Mouse (Mus musculus) ES-Bruce4 (cell line): Measurements from ENCODE around the gene Gm12355. TPM values are rescaled to one million over a fixed set of nuclear protein-coding genes. Genes with fewer than 3 reads are reported as not detected.

Experiments used
- H3K27ac ChIP-seq: 2 replicates; pipeline ENCODE4 v1.5.1; 2012; ENCODE audit warnings: low read length, inconsistent platforms; ENCODE audit not compliant: insufficient read depth
- H3K27me3 ChIP-seq: 2 replicates; pipeline ENCODE4 v1.6.1; 2012; ENCODE audit warnings: mild to moderate bottlenecking, low read length, inconsistent platforms; ENCODE audit not compliant: control insufficient read depth, poor library complexity, insufficient read depth, severe bottlenecking
- H3K36me3 ChIP-seq: 2 replicates; pipeline ENCODE4 v1.6.1; 2012; ENCODE audit warnings: inconsistent platforms, mild to moderate bottlenecking, low read length, moderate library complexity; ENCODE audit not compliant: control insufficient read depth, poor library complexity, insufficient read depth, severe bottlenecking
- H3K4me1 ChIP-seq: one replicate; pipeline ENCODE4 v1.8.1; 2011; ENCODE audit warnings: low read length; ENCODE audit not compliant: control insufficient read depth, insufficient read depth
- H3K4me3 ChIP-seq: 2 replicates; pipeline ENCODE4 v1.5.1; 2011; ENCODE audit warnings: low read depth, mild to moderate bottlenecking, low read length
- H3K9ac ChIP-seq: 2 replicates; pipeline ENCODE4 v1.6.1; 2012; ENCODE audit warnings: low read depth, mild to moderate bottlenecking, inconsistent platforms; ENCODE audit not compliant: poor library complexity, severe bottlenecking
- H3K9me3 ChIP-seq: replicated peaks from 2 replicates; pipeline ENCODE4 v1.6.1; 2012; ENCODE audit warnings: mild to moderate bottlenecking, low read length, inconsistent platforms; ENCODE audit not compliant: control insufficient read depth, poor library complexity, insufficient read depth, severe bottlenecking
- CTCF ChIP-seq: IDR thresholded peaks from one replicate; pipeline ENCODE4 v1.8.1; 2011; ENCODE audit warnings: low read depth, low read length
- EP300 ChIP-seq: IDR thresholded peaks from 2 replicates; pipeline ENCODE4 v1.6.1; 2011; ENCODE audit warnings: low read depth, low read length; ENCODE audit not compliant: insufficient read depth
- POLR2A ChIP-seq: IDR thresholded peaks from one replicate; pipeline ENCODE4 v1.8.1; 2011; ENCODE audit warnings: low read length; ENCODE audit not compliant: insufficient read depth
- polyA plus RNA-seq: library from polyadenylated mRNA; stranded (reverse); fragments of >200 nt; gene quantifications from 2 replicates; pipeline ENCODE4 v1.2.4, GENCODE M21; 2011; ENCODE audit warnings: low read depth; ENCODE audit not compliant: missing spikeins, insufficient read depth, insufficient read length

Gm12355 gene
- polyA plus RNA-seq, 1 experiment, result 53.5 TPM

DNA sequence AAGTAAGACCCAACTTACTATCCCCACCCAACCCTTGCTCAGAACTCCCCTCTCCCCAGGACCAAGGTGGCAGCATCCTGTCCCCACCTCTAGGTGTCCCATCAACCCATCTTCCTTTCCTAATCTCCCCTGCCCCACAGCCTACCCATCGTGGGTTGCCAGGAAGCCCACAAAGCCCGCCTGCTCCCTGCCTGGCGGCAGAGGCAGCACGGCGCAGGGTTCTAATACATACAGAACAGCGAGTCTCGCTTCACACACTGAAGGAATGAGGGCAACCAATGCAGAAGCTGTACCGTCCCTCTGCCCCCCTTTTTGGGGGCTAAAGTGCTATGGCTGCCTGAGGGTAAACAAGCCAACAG is 43.5 kb downstream of the Gm12355 start:
- H3K27me3 ChIP-seq, result no peaks in the 10 kb centered on the region
- TF ChIP-seq CTCF (no peak), POLR2A (no peak), EP300 (no peak)
- H3K36me3 ChIP-seq, result peaks cover 9% of the 10 kb centered on the region
- no peak overlapping the region; the same call in 1 of the 2 replicates for H3K9ac ChIP-seq
- peaks cover 8% of the 10 kb centered on the region for H3K4me1 ChIP-seq
- no peaks in the 10 kb centered on the region for H3K9me3 ChIP-seq
- peak overlapping the region; percentile 59 for H3K27ac ChIP-seq
- H3K4me3 ChIP-seq, result no peak overlapping the region

DNA sequence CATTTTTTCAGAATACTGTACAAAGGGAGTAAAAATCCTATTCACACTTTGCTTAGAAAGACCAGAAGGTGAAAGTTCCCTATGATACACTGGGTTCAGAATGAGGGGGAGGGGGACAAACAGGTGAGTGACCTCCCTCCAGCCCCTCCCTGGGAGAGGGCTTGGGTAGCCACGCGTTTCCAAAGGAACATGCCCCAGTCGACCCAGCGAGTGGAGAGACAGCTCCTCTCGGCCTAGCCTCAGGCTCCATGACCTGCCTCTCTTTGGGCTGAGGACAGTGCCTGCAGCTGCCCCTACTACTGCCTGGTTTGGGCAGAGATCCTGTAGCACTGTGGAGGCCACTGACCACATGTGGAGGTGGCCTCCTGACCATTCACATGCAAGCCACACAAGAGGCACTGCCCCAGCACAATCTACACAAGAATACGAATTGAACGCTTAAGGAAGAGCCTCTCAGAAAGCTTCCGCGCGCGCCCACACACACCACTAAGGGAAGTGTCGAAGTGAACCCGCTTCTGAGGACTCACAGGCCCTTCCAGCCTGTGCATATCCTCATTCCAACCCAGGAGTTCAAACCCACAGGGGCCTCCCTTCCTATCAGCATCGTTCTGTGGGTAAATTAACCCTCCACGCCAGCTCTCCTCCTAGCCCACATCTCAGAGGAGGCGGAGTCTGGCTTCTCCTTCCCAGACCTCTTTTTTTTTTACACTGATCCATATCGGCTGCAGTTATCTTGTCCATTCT is 44.0 kb downstream of the Gm12355 start:
- H3K4me3 ChIP-seq, result no peak overlapping the region
- H3K36me3 ChIP-seq, result peaks cover 9% of the 10 kb centered on the region
- no peaks in the 10 kb centered on the region for H3K27me3 ChIP-seq
- no peaks in the 10 kb centered on the region for H3K9me3 ChIP-seq
- peak overlapping the region; percentile 59 for H3K27ac ChIP-seq
- peaks cover 8% of the 10 kb centered on the region for H3K4me1 ChIP-seq
- no peak for TF ChIP-seq CTCF
- TF ChIP-seq EP300, result no peak
- no peak for TF ChIP-seq POLR2A
- H3K9ac ChIP-seq, result no peak overlapping the region; the same call in 1 of the 2 replicates

DNA sequence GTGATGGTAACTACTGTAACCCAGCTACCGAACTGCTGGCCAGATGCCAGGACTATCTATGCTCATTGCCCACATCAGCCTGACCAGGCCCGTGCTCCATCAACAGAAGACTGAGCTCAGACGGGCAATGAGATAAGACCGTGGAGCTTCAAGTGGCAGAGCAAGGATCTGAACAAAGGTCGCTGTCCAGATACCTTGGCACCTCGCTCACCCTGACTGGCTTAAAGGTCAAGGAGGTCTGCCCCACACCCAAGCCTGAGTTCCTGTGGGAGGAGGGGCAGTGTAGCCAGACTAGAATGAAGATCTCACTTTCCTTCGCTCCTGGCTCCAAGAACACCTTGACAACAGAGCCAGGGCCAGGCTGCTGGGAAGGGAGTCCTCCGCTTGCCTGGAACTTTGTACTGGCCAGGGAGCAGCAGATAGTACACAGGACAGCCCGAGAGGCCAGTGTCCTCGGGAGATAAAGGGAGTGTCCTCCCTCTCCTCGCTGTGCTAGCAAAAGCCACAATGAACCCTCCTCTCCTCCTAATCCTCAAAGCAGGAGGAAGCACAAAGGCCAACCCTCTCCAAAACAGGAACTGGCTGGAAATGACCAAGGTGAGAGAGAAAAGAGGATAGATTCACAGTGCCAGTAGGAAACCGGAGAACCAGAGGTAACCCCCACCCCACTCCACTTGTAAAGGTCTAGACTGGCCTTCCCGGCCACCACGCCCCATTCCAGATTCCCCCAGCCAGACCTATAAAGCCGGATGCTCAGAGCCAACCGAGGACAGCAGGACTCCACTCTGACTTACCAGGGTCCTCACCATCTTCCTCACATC is 45.0 kb downstream of the Gm12355 start:
- TF ChIP-seq EP300, result no peak
- TF ChIP-seq POLR2A, result no peak
- no peak for TF ChIP-seq CTCF
- Histone ChIP-seq H3K4me3 (no peak overlapping the region), H3K27ac (peak overlapping the region; percentile 59)

DNA sequence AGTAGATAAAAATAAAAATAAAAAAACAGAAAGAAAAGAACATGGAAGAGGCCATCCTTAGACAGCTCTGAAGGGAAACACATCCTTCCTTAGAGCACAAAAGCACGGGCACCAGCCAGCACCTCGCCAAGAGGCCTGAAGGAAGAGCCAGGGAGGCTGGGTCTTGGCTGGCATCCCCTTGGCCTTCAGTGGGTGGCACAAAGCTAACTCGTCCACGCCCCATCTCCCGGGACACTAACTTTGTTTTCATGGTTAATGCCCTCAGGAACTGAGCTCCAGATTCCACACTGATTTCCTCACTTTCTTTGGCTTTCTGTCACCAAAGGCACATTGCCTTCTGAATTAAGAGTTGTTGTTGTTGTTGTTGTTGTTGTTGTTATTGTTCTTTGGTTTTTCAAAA is 47.7 kb downstream of the Gm12355 start:
- Histone ChIP-seq H3K36me3 (peaks cover 4% of the 10 kb centered on the region), H3K9me3 (no peaks in the 10 kb centered on the region), H3K27me3 (no peaks in the 10 kb centered on the region), H3K9ac (no peak overlapping the region), H3K27ac (no peak overlapping the region), H3K4me3 (no peak overlapping the region), H3K4me1 (peaks cover 8% of the 10 kb centered on the region)
- TF ChIP-seq CTCF, result no peak
- no peak for TF ChIP-seq POLR2A
- no peak for TF ChIP-seq EP300

More for the DNA sequence above, 45.0 kb downstream of the Gm12355 start:
- H3K36me3 ChIP-seq, result peaks cover 9% of the 10 kb centered on the region
- peaks cover 8% of the 10 kb centered on the region for H3K4me1 ChIP-seq
- H3K9me3 ChIP-seq, result no peaks in the 10 kb centered on the region
- no peak overlapping the region for H3K9ac ChIP-seq
- no peaks in the 10 kb centered on the region for H3K27me3 ChIP-seq

Other genes with a start within 250 kb of the Gm12355 start
- gene Tcap, start 241.8 kb downstream of the Gm12355 start, polyA plus RNA-seq, result not detected in 2 replicates
- gene Pnmt, start 239.2 kb downstream of the Gm12355 start, polyA plus RNA-seq, result not detected in 2 replicates
- gene Pgap3, start 225.2 kb downstream of the Gm12355 start, polyA plus RNA-seq, result 4.5 and 5.0 TPM in 2 replicates
- gene Erbb2, start 213.2 kb downstream of the Gm12355 start, polyA plus RNA-seq, result 11.0 and 12.4 TPM in 2 replicates
- gene Mien1, start 186.7 kb downstream of the Gm12355 start, polyA plus RNA-seq, result 65.1 and 67.2 TPM in 2 replicates
- 45.6 and 48.2 TPM in 2 replicates for gene Grb7, start 179.3 kb downstream of the Gm12355 start, polyA plus RNA-seq
- not detected in 2 replicates for gene Ikzf3, start 79.6 kb downstream of the Gm12355 start, polyA plus RNA-seq
- gene Zpbp2, start 74.6 kb downstream of the Gm12355 start, polyA plus RNA-seq, result not detected in 2 replicates
- 19.3 and 20.0 TPM in 2 replicates for gene Ormdl3, start 38.3 kb downstream of the Gm12355 start, polyA plus RNA-seq
- not detected in 2 replicates for gene Lrrc3c, start 27.4 kb downstream of the Gm12355 start, polyA plus RNA-seq
- not detected in 2 replicates for gene Gsdma3, start 699 bp upstream of the Gm12355 start, polyA plus RNA-seq
- gene Gsdma2, start 21.1 kb upstream of the Gm12355 start, polyA plus RNA-seq, result not detected in 2 replicates
- gene Gsdma, start 38.7 kb upstream of the Gm12355 start, polyA plus RNA-seq, result 0.22 and 0.56 TPM in 2 replicates
- 123 and 129 TPM in 2 replicates for gene Psmd3, start 56.9 kb upstream of the Gm12355 start, polyA plus RNA-seq
- not detected in 2 replicates for gene Csf3, start 75.6 kb upstream of the Gm12355 start, polyA plus RNA-seq
- gene Med24, start 103.8 kb upstream of the Gm12355 start, polyA plus RNA-seq, result 83.5 and 85.8 TPM in 2 replicates
- 20.7 and 24.6 TPM in 2 replicates for gene Thra, start 115.0 kb upstream of the Gm12355 start, polyA plus RNA-seq
- 7.4 and 7.5 TPM in 2 replicates for gene Nr1d1, start 149.7 kb upstream of the Gm12355 start, polyA plus RNA-seq
- 68.7 and 69.1 TPM in 2 replicates for gene Msl1, start 169.9 kb upstream of the Gm12355 start, polyA plus RNA-seq
- 55.0 and 57.7 TPM in 2 replicates for gene Casc3, start 179.2 kb upstream of the Gm12355 start, polyA plus RNA-seq
- 3.5 and 4.0 TPM in 2 replicates for gene Rapgefl1, start 211.1 kb upstream of the Gm12355 start, polyA plus RNA-seq
- 36.5 and 40.3 TPM in 2 replicates for gene Wipf2, start 238.0 kb upstream of the Gm12355 start, polyA plus RNA-seq